Mouse (Mus musculus) G1E (cell line): ENCODE data around the gene BC049352. TPM values are rescaled to one million over a fixed set of nuclear protein-coding genes. Genes with fewer than 3 reads are reported as not detected.

Experiments
- ATAC-seq: 2 replicates; pipeline ENCODE4 v1.8.0; 2016; ENCODE audit warnings: mild to moderate bottlenecking; ENCODE audit not compliant: insufficient number of reproducible peaks, poor library complexity, low FRiP score, severe bottlenecking; ENCODE audit errors: extremely low read depth
- DNase-seq: peaks from one replicate; pipeline ENCODE4 v3.0.0; 2012; ENCODE audit warnings: low spot score
- H3K27me3 ChIP-seq: 2 replicates; pipeline ENCODE4 v1.6.1; 2012; ENCODE audit warnings: mild to moderate bottlenecking, low read length, inconsistent platforms; ENCODE audit not compliant: insufficient read depth
- H3K36me3 ChIP-seq: replicated peaks from 2 replicates; pipeline ENCODE3; 2012; ENCODE audit warnings: mild to moderate bottlenecking, inconsistent platforms
- H3K4me1 ChIP-seq: 2 replicates; pipeline ENCODE4 v1.6.1; 2012; ENCODE audit warnings: low read depth, low read length, inconsistent platforms, mixed read lengths; ENCODE audit not compliant: insufficient read depth
- H3K4me3 ChIP-seq: 2 replicates; pipeline ENCODE4 v1.5.1; 2012; ENCODE audit warnings: low read depth, mild to moderate bottlenecking, inconsistent platforms, low read length, moderate library complexity, mixed read lengths
- H3K9me3 ChIP-seq: replicated peaks from 2 replicates; pipeline ENCODE4 v1.6.1; 2012; ENCODE audit warnings: inconsistent platforms
- CTCF ChIP-seq: IDR thresholded peaks from 2 replicates; pipeline ENCODE4 v1.5.1; 2012; ENCODE audit warnings: low read depth, low read length, inconsistent platforms, mixed read lengths
- GATA1 ChIP-seq: IDR thresholded peaks from 2 replicates; pipeline ENCODE4 v1.6.1; 2012; ENCODE audit warnings: borderline replicate concordance, low read length, inconsistent platforms, mixed read lengths
- GATA2 ChIP-seq: IDR thresholded peaks from 2 replicates; pipeline ENCODE4 v1.6.1; 2012; ENCODE audit warnings: low read depth, low read length, inconsistent platforms, borderline replicate concordance
- POLR2AphosphoS5 ChIP-seq: IDR thresholded peaks from 2 replicates; pipeline ENCODE4 v1.6.1; 2012; ENCODE audit warnings: low read depth, low read length, inconsistent platforms; ENCODE audit not compliant: insufficient replicate concordance
- TAL1 ChIP-seq: conservative IDR thresholded peaks from 2 replicates; pipeline ENCODE4 v1.6.1; 2012; ENCODE audit warnings: low read depth, low read length, inconsistent platforms, mixed read lengths
- polyA plus RNA-seq: library from polyadenylated mRNA; stranded (reverse); fragments of >175 nt; gene quantifications from 2 replicates; pipeline ENCODE4 v1.2.3, GENCODE M21; 2012
- total RNA-seq, 2 experiments: library from RNA; stranded (forward) in 1 of 2; stranded (reverse) in 1 of 2; fragments of 200-1000 nt in 1 of 2; fragments of >200 nt in 1 of 2; fragmentation: Nextera tagmentation in 1 of 2; gene quantifications; 2 replicates each; pipeline ENCODE4 v1.2.3; 2014 to 2017

Gene BC049352
- total and polyA plus RNA-seq, 3 experiments, result 0.22 TPM; not detected in 2

- ATAC-seq (no peak), DNase-seq (no peak)
- H3K4me3 ChIP-seq, result no peak overlapping the region
- H3K9me3 ChIP-seq, result no peaks in the 10 kb centered on the region
- TF ChIP-seq GATA2, result no peak
- TF ChIP-seq CTCF, result no peak
- TF ChIP-seq POLR2AphosphoS5, result no peak
- no peak for TF ChIP-seq GATA1
- TF ChIP-seq TAL1, result no peak
- no peaks in the 10 kb centered on the region for H3K36me3 ChIP-seq
- no peaks in the 10 kb centered on the region for H3K4me1 ChIP-seq
- H3K27me3 ChIP-seq, result no peaks in the 10 kb centered on the region; the same call in 1 of the 2 replicates
These were observed 15.7 kb downstream of the BC049352 start for GRCm38 (mm10) chr9:45197549-45197948.

- Histone ChIP-seq H3K27me3 (no peaks in the 10 kb centered on the region; the same call in 1 of the 2 replicates), H3K4me1 (no peaks in the 10 kb centered on the region), H3K36me3 (no peaks in the 10 kb centered on the region), H3K9me3 (no peaks in the 10 kb centered on the region), H3K4me3 (no peak overlapping the region)
- ATAC-seq, result no peak
- TF ChIP-seq GATA2 (no peak), POLR2AphosphoS5 (no peak), TAL1 (no peak), GATA1 (no peak), CTCF (no peak)
- no peak for DNase-seq
These were observed 19.6 kb downstream of the BC049352 start for GRCm38 (mm10) chr9:45201319-45201947.

- Histone ChIP-seq H3K36me3 (no peaks in the 10 kb centered on the region), H3K27me3 (no peaks in the 10 kb centered on the region; the same call in 1 of the 2 replicates), H3K9me3 (no peaks in the 10 kb centered on the region), H3K4me3 (no peak overlapping the region), H3K4me1 (no peaks in the 10 kb centered on the region)
- TF ChIP-seq GATA2 (no peak), TAL1 (no peak), POLR2AphosphoS5 (no peak), GATA1 (no peak), CTCF (no peak)
- DNase-seq (no peak), ATAC-seq (no peak)
These were observed 20.4 kb downstream of the BC049352 start for GRCm38 (mm10) chr9:45202021-45202798.

DNA sequence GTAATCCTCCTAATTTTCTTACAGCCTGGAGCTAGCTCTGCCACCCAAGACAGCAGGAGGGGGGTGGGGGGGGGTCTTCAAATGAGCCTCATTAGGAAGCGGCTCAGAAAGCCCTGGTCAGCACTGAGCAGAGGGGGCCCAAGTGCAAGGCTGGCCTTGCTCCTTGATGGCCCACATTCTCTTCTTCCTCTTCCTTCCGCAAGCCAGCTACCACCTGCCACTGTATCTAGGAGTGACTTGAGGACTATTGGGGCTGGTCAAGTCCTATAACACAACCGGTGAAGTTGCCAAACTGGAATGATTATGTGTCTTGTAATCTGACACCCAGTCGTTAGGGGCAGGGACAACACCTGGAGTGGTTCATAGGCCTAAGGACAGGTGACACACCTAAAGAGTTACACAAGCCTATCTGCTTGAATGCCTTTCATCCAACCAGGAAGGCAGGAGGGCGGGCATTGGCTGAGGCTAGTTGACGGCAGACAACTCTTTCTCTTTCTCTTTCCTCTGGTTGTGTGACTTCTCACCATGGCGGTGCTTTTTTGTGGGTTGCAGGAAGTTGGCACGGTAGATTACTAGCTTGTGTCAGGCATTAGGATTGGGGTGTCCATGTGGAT lies 22.1 kb downstream of the BC049352 start, which contains the start of gene Tmprss4:
Tmprss4 (minus strand) TSS at position 296 of the 614 bp plus-strand sequence.
- no peaks in the 10 kb centered on the region for H3K9me3 ChIP-seq
- H3K36me3 ChIP-seq, result no peaks in the 10 kb centered on the region
- ATAC-seq (no peak), DNase-seq (no peak)
- H3K4me1 ChIP-seq, result no peaks in the 10 kb centered on the region
- H3K4me3 ChIP-seq, result no peak within 1 kb of the TSS
- no peaks in the 10 kb centered on the region; the same call in 1 of the 2 replicates for H3K27me3 ChIP-seq
- TF ChIP-seq POLR2AphosphoS5 (no peak), CTCF (no peak), GATA2 (no peak), TAL1 (no peak), GATA1 (no peak)

DNA sequence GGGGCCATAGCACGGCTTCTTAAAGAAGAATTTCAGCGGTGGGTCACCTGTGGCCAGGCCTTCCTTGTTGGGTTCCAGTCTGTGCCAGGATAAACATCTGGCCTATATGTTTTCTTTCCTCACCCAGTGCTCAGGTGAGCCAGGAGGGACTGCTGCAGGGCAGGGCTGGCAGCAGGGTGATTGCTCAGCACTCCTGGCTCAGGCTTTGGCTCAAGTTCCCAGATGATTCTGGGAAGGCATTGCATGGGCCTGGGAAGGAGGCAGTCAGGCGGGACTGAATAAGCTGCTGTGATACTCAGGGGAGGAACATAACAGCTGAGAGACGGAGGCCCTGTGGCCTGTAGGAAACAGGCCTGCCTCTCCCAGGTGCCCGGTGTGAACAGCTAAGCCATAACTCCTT lies 23.3 kb downstream of the BC049352 start:
- Histone ChIP-seq H3K4me1 (no peaks in the 10 kb centered on the region), H3K4me3 (no peak overlapping the region), H3K36me3 (no peaks in the 10 kb centered on the region), H3K9me3 (no peaks in the 10 kb centered on the region), H3K27me3 (no peaks in the 10 kb centered on the region; the same call in 1 of the 2 replicates)
- ATAC-seq (no peak), DNase-seq (no peak)
- no peak for TF ChIP-seq CTCF
- TF ChIP-seq POLR2AphosphoS5, result no peak
- no peak for TF ChIP-seq GATA1
- TF ChIP-seq TAL1, result no peak
- TF ChIP-seq GATA2, result no peak

- TF ChIP-seq CTCF (no peak), POLR2AphosphoS5 (no peak), GATA2 (no peak), GATA1 (no peak), TAL1 (no peak)
- Histone ChIP-seq H3K4me1 (no peaks in the 10 kb centered on the region), H3K4me3 (no peak overlapping the region), H3K9me3 (no peaks in the 10 kb centered on the region), H3K27me3 (no peaks in the 10 kb centered on the region; the same call in 1 of the 2 replicates), H3K36me3 (no peaks in the 10 kb centered on the region)
- ATAC-seq (no peak), DNase-seq (no peak)
These were observed 24.3 kb downstream of the BC049352 start for GRCm38 (mm10) chr9:45206121-45206520.
